Mouse (Mus musculus): Measurements from ENCODE around the gene Hist1h2bb.

The Hist1h2bb gene

GRCm38 (mm10) chr13:23728472-23729191 is 17.9 kb upstream of the Hist1h2bb start:
- DNase-seq (ENCODE audit: low spot score), result no peak

- DNase-seq (ENCODE audit: low spot score), result no peak
Observed at GRCm38 (mm10) chr13:23729192-23729525, 17.4 kb upstream of the Hist1h2bb start.

- DNase-seq (ENCODE audit: low spot score), result no peak
Observed at GRCm38 (mm10) chr13:23729706-23730105, 16.8 kb upstream of the Hist1h2bb start.

- peak; percentile 39 for DNase-seq (ENCODE audit: low spot score)
Observed at GRCm38 (mm10) chr13:23730479-23730878, 16.1 kb upstream of the Hist1h2bb start.

GRCm38 (mm10) chr13:23732156-23732804 is 14.3 kb upstream of the Hist1h2bb start:
- DNase-seq (ENCODE audit: low spot score), result no peak

- DNase-seq (ENCODE audit: low spot score), result no peak
Observed at GRCm38 (mm10) chr13:23737091-23737490, 9.4 kb upstream of the Hist1h2bb start.

GRCm38 (mm10) chr13:23738041-23738440 is 8.5 kb upstream of the Hist1h2bb start:
- no peak for DNase-seq (ENCODE audit: low spot score)

- DNase-seq (ENCODE audit: low spot score), result peak; percentile 92
Observed at GRCm38 (mm10) chr13:23738677-23739068, 7.9 kb upstream of the Hist1h2bb start, which contains the start of gene Hist1h1c. Gene Hist1h1c, plus strand, starts transcription at chr13:23738808.

- DNase-seq (ENCODE audit: low spot score), result peak; percentile 94
Observed at GRCm38 (mm10) chr13:23739069-23739921, 7.2 kb upstream of the Hist1h2bb start.

GRCm38 (mm10) chr13:23739922-23740252 is 6.6 kb upstream of the Hist1h2bb start:
- DNase-seq (ENCODE audit: low spot score), result no peak

GRCm38 (mm10) chr13:23740256-23740840 is 6.2 kb upstream of the Hist1h2bb start:
- no peak for DNase-seq (ENCODE audit: low spot score)

- no peak for DNase-seq (ENCODE audit: low spot score)
Observed at GRCm38 (mm10) chr13:23740910-23741309, 5.6 kb upstream of the Hist1h2bb start.

- DNase-seq (ENCODE audit: low spot score), result no peak
Observed at GRCm38 (mm10) chr13:23742007-23742406, 4.5 kb upstream of the Hist1h2bb start.

- no peak for DNase-seq (ENCODE audit: low spot score)
Observed at GRCm38 (mm10) chr13:23743215-23743614, 3.3 kb upstream of the Hist1h2bb start.

- DNase-seq (ENCODE audit: low spot score), result no peak
Observed at GRCm38 (mm10) chr13:23743963-23744362, 2.6 kb upstream of the Hist1h2bb start.

- DNase-seq (ENCODE audit: low spot score), result no peak
Observed at GRCm38 (mm10) chr13:23744421-23745380, 1.8 kb upstream of the Hist1h2bb start.

GRCm38 (mm10) chr13:23745381-23746161 is 963 bp upstream of the Hist1h2bb start, which contains the start of gene Hist1h3c:
Gene Hist1h3c, minus strand, starts transcription at chr13:23745602.
- peak; percentile 85 for DNase-seq (ENCODE audit: low spot score)

GRCm38 (mm10) chr13:23747081-23747891 is 752 bp downstream of the Hist1h2bb start:
- no peak for DNase-seq (ENCODE audit: low spot score)

- DNase-seq (ENCODE audit: low spot score), result no peak
Observed at GRCm38 (mm10) chr13:23747892-23748288, 1.4 kb downstream of the Hist1h2bb start.

Data from urinary bladder, postnatal 14 days (tissue).